Mouse (Mus musculus): ENCODE results near the gene Psma7. TPM values are rescaled to one million over a fixed set of nuclear protein-coding genes. Genes with fewer than 3 reads are reported as not detected.
A peak's percentile ranks its signal among the peaks of the same experiment; 100 is the strongest.

The Psma7 gene
- polyA plus RNA-seq, 2 experiments, result 298 to 620 TPM

DNA sequence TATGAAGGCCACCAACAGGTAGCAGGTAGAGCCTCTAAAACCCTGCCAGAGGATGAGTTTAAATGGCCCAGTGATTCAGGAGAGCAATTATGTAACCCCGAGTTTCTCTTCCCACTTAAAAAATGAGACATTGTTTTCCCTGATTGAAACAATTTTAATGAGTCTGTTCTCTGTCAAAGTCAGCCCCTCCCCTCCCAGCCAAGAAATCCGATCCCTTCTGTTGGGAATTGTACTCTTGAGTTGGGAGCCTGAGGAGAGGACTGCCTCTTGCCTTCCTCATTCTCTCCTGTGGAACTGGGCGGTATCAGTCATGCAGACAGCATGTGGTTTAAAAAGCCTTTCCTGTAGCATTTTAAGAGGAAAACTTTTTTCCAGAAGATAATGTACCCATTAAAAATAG, 42.3 kb upstream of the Psma7 start:
- 9% methylated on average over 3 of the region's 3 CpGs for WGBS
- no peak for DNase-seq (ENCODE audit: low spot score)
- no peak overlapping the region for H3K27ac ChIP-seq (replicated peaks; ENCODE audit: low read depth, low read length)
- no peak for ATAC-seq (ENCODE audit: low FRiP score, low read depth)
- H3K9ac ChIP-seq (ENCODE audit: low read depth, low read length, severe bottlenecking), result no peak overlapping the region
- H3K4me1 ChIP-seq (ENCODE audit: control insufficient read depth, insufficient read depth, low read length), result no peaks in the 10 kb centered on the region
- H3K4me3 ChIP-seq (replicated peaks; ENCODE audit: low read length), result no peak overlapping the region
- no peaks in the 10 kb centered on the region for H3K27me3 ChIP-seq (ENCODE audit: control insufficient read depth, insufficient read depth, low read length)
- H3K9me3 ChIP-seq (ENCODE audit: control insufficient read depth, low read length), result no peaks in the 10 kb centered on the region; the same call in 1 of the 2 replicates
- TF ChIP-seq POLR2A (IDR thresholded peaks at IDR 0.05; ENCODE audit: borderline replicate concordance, extremely low read depth, insufficient read depth, insufficient read length), result no peak
- H3K36me3 ChIP-seq (ENCODE audit: control insufficient read depth, insufficient read depth, low read length), result peaks cover 36% of the 10 kb centered on the region
- no peak overlapping the region for H3K4me2 ChIP-seq (replicated peaks; ENCODE audit: low read depth, low read length, severe bottlenecking)

DNA sequence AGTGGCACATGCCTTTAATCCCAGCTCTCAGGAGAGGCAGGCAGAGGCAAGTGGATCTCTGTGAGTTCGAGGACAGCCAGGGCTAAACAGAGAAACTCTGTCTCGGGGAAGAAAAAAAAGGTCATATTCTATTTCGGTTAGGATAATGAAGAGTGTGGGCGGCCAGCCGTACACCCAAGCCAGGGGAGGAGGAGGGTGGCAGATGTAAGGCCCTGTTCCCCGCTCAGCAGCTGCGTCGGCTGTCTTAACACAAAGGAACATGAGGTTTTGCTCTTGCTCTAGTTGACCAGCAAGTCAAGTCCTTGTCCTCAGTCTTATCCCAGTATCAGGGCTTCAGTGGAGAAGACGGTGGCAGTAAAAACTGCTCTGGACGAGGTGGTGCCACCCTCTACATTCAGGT, 40.8 kb upstream of the Psma7 start:
- TF ChIP-seq POLR2A (IDR thresholded peaks at IDR 0.05; ENCODE audit: borderline replicate concordance, extremely low read depth, insufficient read depth, insufficient read length), result no peak
- H3K27me3 ChIP-seq (ENCODE audit: control insufficient read depth, insufficient read depth, low read length), result no peaks in the 10 kb centered on the region
- no peaks in the 10 kb centered on the region; the same call in 1 of the 2 replicates for H3K9me3 ChIP-seq (ENCODE audit: control insufficient read depth, low read length)
- H3K27ac ChIP-seq (replicated peaks; ENCODE audit: low read depth, low read length), result no peak overlapping the region
- no peak overlapping the region for H3K9ac ChIP-seq (ENCODE audit: low read depth, low read length, severe bottlenecking)
- WGBS, result 90% methylated on average over 10 of the region's 10 CpGs
- DNase-seq (ENCODE audit: low spot score), result no peak
- H3K4me3 ChIP-seq (replicated peaks; ENCODE audit: low read length), result no peak overlapping the region
- peaks cover 45% of the 10 kb centered on the region for H3K36me3 ChIP-seq (ENCODE audit: control insufficient read depth, insufficient read depth, low read length)
- H3K4me2 ChIP-seq (replicated peaks; ENCODE audit: low read depth, low read length, severe bottlenecking), result no peak overlapping the region
- ATAC-seq (ENCODE audit: low FRiP score, low read depth), result no peak
- H3K4me1 ChIP-seq (ENCODE audit: control insufficient read depth, insufficient read depth, low read length), result no peaks in the 10 kb centered on the region

DNA sequence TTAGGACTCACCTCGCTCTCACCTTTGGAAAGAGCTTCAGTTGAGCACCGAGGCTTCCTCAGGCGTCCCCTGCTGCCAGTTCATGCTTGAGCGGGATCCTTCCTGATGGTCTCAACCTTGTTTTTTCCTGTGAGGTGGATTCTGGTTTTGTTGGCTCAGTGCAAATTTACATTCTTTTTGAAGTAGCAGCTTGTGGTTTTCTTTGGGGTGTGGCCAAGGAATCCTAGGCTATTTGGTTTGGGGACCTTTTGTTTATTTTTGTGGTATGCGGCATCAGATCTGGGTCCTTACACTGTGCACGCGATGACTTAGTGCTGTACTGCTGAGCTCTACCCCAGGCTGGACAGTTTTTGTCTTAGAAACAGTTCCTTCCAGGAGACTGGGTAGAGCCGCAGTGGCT, 38.4 kb upstream of the Psma7 start:
- ATAC-seq (ENCODE audit: low FRiP score, low read depth) (no peak), DNase-seq (ENCODE audit: low spot score) (no peak)
- no peak overlapping the region for H3K4me3 ChIP-seq (replicated peaks; ENCODE audit: low read length)
- H3K4me2 ChIP-seq (replicated peaks; ENCODE audit: low read depth, low read length, severe bottlenecking), result no peak overlapping the region
- no peaks in the 10 kb centered on the region for H3K4me1 ChIP-seq (ENCODE audit: control insufficient read depth, insufficient read depth, low read length)
- no peak overlapping the region for H3K9ac ChIP-seq (ENCODE audit: low read depth, low read length, severe bottlenecking)
- H3K27me3 ChIP-seq (ENCODE audit: control insufficient read depth, insufficient read depth, low read length), result no peaks in the 10 kb centered on the region
- no peak for TF ChIP-seq POLR2A (IDR thresholded peaks at IDR 0.05; ENCODE audit: borderline replicate concordance, extremely low read depth, insufficient read depth, insufficient read length)
- H3K9me3 ChIP-seq (ENCODE audit: control insufficient read depth, low read length), result no peaks in the 10 kb centered on the region
- no peak overlapping the region for H3K27ac ChIP-seq (replicated peaks; ENCODE audit: low read depth, low read length)
- 96% methylated on average over 8 of the region's 8 CpGs for WGBS
- H3K36me3 ChIP-seq (ENCODE audit: control insufficient read depth, insufficient read depth, low read length), result peaks cover 48% of the 10 kb centered on the region

DNA sequence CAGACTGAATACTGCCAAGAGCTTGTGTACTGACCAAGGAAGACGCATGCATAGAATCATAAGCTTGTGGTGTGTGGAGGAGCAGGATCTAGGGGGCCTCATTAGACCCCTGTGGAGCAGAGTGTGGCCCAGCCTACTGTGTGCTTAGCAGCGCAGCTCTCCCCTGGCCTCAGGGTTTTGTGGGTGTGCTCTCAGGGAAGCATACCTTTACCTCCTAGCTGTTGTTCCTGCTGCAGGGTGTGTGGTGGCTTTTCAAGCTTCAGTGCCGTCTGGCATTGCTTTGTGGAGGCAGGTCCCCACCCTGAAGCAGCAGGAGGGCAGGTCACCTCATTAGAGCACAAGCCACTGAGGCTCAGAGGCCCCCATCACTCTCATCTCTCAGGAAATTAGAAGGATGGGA, 35.4 kb upstream of the Psma7 start:
- peaks cover 30% of the 10 kb centered on the region; the same call in 1 of the 2 replicates for H3K36me3 ChIP-seq (ENCODE audit: control insufficient read depth, insufficient read depth, low read length)
- no peak overlapping the region for H3K9ac ChIP-seq (ENCODE audit: low read depth, low read length, severe bottlenecking)
- no peaks in the 10 kb centered on the region for H3K4me1 ChIP-seq (ENCODE audit: control insufficient read depth, insufficient read depth, low read length)
- no peak for TF ChIP-seq POLR2A (IDR thresholded peaks at IDR 0.05; ENCODE audit: borderline replicate concordance, extremely low read depth, insufficient read depth, insufficient read length)
- no peaks in the 10 kb centered on the region for H3K9me3 ChIP-seq (ENCODE audit: control insufficient read depth, low read length)
- DNase-seq (ENCODE audit: low spot score) (no peak), ATAC-seq (ENCODE audit: low FRiP score, low read depth) (no peak)
- no peak overlapping the region for H3K4me2 ChIP-seq (replicated peaks; ENCODE audit: low read depth, low read length, severe bottlenecking)
- 60% methylated on average over 3 of the region's 3 CpGs for WGBS
- H3K27ac ChIP-seq (replicated peaks; ENCODE audit: low read depth, low read length), result no peak overlapping the region
- H3K27me3 ChIP-seq (ENCODE audit: control insufficient read depth, insufficient read depth, low read length), result no peaks in the 10 kb centered on the region
- no peak overlapping the region for H3K4me3 ChIP-seq (replicated peaks; ENCODE audit: low read length)

DNA sequence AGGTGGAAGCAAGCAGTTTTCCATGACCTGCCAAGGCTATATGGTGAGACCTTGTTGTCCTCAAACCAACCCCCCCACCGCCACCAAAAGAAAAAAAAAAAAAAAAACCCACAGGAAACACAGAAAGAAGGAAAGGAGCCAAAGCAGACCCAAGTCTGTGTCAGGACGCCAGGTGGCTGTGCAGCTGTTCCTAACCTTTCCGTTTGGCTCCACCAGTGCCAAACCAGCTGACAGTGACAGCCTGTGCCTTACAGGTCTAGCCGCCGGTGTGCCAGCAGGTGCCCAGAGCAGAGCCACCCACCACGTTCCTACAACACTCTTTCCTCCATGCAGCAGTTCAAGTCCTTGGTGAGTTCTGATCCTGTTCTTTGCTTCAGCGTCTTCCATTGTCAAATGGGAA, 30.7 kb upstream of the Psma7 start:
- H3K27ac ChIP-seq (replicated peaks; ENCODE audit: low read depth, low read length), result no peak overlapping the region
- DNase-seq (ENCODE audit: low spot score) (no peak), ATAC-seq (ENCODE audit: low FRiP score, low read depth) (no peak)
- no peaks in the 10 kb centered on the region for H3K9me3 ChIP-seq (ENCODE audit: control insufficient read depth, low read length)
- peaks cover 8% of the 10 kb centered on the region; the same call in 1 of the 2 replicates for H3K36me3 ChIP-seq (ENCODE audit: control insufficient read depth, insufficient read depth, low read length)
- no peak overlapping the region for H3K4me2 ChIP-seq (replicated peaks; ENCODE audit: low read depth, low read length, severe bottlenecking)
- no peak overlapping the region for H3K4me3 ChIP-seq (replicated peaks; ENCODE audit: low read length)
- H3K4me1 ChIP-seq (ENCODE audit: control insufficient read depth, insufficient read depth, low read length), result peaks cover 9% of the 10 kb centered on the region
- H3K9ac ChIP-seq (ENCODE audit: low read depth, low read length, severe bottlenecking), result no peak overlapping the region
- WGBS, result 86% methylated on average over 7 of the region's 7 CpGs
- no peaks in the 10 kb centered on the region for H3K27me3 ChIP-seq (ENCODE audit: control insufficient read depth, insufficient read depth, low read length)
- TF ChIP-seq POLR2A (IDR thresholded peaks at IDR 0.05; ENCODE audit: borderline replicate concordance, extremely low read depth, insufficient read depth, insufficient read length), result no peak

DNA sequence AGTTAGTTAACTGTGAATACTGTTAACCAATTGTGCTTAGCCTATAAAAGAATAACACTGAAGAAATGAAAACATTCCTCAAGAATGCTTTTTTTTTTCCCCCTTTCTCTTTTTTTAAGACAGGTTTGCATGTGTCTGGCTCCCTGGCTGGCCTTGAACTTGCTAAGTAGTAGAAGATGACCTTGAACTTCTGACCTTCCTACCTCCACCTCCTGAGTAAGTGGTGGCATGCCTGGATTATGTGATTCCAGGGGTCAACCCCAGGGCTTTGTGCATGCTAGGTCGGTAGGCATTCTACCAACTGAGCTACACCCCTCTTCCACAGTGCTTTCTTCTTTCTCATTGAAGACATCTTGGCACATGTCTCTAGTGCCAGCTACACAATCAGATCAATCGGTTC, 29.4 kb upstream of the Psma7 start:
- 76% methylated on average over 2 of the region's 2 CpGs for WGBS
- DNase-seq (ENCODE audit: low spot score), result no peak
- Histone ChIP-seq H3K4me2 (replicated peaks; ENCODE audit: low read depth, low read length, severe bottlenecking) (no peak overlapping the region), H3K4me1 (ENCODE audit: control insufficient read depth, insufficient read depth, low read length) (peaks cover 9% of the 10 kb centered on the region), H3K27me3 (ENCODE audit: control insufficient read depth, insufficient read depth, low read length) (no peaks in the 10 kb centered on the region), H3K27ac (replicated peaks; ENCODE audit: low read depth, low read length) (no peak overlapping the region), H3K9ac (ENCODE audit: low read depth, low read length, severe bottlenecking) (no peak overlapping the region; the same call in 1 of the 2 replicates), H3K9me3 (ENCODE audit: control insufficient read depth, low read length) (no peaks in the 10 kb centered on the region), H3K36me3 (ENCODE audit: control insufficient read depth, insufficient read depth, low read length) (peaks cover 14% of the 10 kb centered on the region), H3K4me3 (replicated peaks; ENCODE audit: low read length) (0 out of 2 replicates have a peak overlapping the region, but pooled peaks have one; percentile 78)
- ATAC-seq (ENCODE audit: low FRiP score, low read depth), result no peak
- TF ChIP-seq POLR2A (IDR thresholded peaks at IDR 0.05; ENCODE audit: borderline replicate concordance, extremely low read depth, insufficient read depth, insufficient read length), result no peak
